Mouse (Mus musculus) embryo, embryonic 9.5 days (tissue): ENCODE measurements at regions not wholly inside any gene's neighbourhood (a gene's known extent, or its start where the extent isn't known, plus 50 kb on each side); places are given as distances from the start of the nearest gene placed in this dataset.
A peak's percentile ranks its signal among the peaks of the same experiment; 100 is the strongest.

Experiments
- DNase-seq: peaks from one replicate; pipeline ENCODE4 v3.0.0-alpha.2; 2017; ENCODE audit errors: extremely low spot score

DNA sequence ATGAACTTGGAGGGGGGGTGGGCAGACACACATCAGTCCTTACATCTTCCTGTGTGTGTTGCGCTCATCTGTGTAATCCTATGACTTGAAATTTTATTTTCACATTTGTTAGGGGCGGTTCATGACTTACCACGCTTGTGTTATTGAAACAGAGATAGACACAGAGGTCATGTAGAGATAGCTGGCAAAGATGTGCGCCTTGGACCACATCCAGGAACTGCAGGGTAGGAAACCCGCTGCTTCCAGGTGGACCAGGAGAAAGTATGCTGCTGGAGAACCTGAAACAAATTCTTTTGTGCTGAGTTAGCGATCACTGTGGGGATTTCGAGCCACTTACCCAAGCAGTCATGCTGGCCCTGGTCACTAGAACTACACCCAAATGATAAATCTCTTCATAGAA is 89.1 kb downstream of the Kcnj2 start:
- DNase-seq = no peak

DNA sequence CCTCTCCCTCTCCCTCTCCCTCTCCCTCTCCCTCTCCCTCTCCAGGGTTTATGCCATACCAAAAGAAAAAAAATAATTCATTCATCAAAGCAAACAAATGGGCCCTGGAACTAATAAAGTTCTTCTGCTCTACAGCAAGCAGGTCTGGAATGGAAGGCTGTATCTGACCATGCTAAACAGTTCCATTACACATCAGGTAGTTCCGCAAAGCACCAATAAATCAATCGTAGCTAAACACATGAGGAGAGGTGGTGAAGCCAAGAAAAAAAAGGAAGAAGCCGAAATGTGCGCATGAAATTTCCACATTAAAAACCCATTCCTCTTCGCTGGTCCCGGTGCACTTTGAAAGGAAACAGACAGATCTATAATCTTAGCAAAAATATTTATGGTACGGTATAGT is 89.8 kb downstream of the Kcnj2 start:
- no peak for DNase-seq

DNA sequence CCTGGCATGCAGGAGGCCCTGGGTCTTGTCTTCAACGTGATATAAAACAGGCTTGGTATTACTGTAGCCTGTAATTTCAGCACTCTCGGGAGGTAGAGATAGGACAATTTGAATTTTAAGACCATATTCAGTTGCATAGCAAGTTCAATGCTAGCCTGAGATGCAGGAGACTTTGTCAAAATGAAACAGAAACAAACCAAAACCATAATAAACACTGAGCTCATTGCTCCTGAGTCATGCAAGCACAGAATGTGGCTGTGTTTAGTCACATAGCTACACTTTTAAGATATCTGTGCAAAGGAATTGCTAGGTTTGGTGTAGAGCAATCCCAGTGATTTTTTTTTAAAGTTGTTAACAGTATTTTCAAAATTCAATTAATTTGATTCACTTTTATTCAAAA is 93.3 kb downstream of the Kcnj2 start:
- DNase-seq = no peak

DNA sequence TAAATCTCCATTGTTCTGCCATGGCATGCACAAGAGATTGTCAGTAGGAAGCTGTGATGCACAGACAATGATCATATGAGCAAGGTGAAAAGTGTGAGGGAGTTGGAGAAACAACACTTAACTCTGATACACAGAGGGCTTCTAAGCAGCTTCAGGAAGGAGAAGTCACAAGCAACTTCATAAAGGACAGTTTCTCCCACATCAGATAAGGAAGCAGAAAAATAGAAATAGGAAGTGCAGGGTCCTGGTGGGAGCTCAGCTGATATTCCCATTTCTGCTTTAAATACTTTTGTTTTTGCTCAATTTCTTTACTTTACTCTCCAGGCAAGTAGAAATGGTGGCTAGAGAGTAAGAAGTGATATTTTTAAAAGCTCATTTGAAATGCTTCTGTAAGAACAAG is 98.9 kb downstream of the Kcnj2 start:
- no peak for DNase-seq

DNA sequence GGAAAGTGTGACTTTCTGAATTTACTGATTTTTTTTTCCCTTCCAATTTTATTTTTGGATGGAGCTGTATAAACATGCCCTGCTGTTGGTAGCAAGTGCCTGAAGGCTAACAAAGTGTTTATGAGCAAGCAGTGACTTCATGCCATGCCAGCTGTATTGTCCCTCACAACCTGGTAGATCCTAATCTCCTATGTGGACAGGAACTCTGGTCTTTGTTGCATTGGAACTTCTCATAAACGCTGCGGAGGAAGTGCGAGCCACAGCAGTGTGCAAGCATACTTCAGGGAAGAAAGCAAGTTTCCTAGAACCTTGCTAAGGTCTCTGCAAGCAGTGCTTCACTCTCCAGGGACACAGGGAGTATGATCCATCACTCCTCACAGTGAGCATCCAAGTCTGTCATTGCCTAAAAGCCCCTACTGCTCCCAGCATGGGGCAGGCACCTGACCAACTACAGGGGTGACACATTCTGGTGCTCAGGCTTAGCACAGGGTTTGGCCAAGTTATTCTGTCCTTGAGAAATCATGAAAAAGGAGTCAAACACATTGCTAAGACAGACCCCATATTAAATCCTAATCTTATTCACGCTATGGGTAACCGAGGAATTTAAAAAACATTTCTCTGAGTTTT is 104.3 kb downstream of the Kcnj2 start:
- DNase-seq = no peak

DNA sequence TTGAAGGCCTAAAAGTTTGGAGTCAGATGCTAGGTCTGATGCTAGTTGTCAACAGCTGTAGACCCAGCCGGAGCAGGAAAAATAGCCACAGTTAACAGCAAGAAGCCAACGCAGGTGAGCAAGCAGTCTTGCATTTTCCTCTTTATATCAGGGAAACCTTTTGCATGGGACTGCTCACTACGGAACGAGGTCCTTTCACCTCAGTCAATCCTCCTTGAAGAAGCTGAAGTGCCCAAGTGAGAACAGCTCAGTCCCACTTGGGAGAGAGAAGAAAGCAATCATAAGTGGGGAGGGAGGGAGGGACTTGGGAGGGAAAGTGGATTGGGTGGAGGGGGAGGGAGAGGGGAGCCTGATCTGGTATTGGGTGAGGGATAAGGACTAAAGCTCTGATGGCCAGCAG is 107.6 kb downstream of the Kcnj2 start:
- DNase-seq = no peak

DNA sequence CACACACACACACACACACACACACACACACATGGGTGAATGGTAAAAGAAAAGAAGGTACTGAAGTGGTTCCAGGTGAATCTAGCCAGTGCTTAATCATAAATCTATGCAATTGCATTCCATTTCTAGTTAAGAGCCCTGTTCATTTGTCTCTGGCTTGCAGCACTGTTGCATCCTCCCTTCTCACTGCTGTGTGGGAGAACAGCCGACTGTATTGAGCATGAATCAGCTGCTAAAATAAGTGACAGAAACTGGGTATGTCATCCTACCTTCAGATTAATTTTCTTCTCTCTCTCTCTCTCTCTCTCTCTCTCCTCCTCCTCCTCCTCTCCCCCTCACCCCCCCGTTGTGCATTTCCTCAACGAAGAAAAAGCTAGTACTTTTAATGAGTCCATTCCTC is 109.6 kb downstream of the Kcnj2 start:
- DNase-seq = no peak

DNA sequence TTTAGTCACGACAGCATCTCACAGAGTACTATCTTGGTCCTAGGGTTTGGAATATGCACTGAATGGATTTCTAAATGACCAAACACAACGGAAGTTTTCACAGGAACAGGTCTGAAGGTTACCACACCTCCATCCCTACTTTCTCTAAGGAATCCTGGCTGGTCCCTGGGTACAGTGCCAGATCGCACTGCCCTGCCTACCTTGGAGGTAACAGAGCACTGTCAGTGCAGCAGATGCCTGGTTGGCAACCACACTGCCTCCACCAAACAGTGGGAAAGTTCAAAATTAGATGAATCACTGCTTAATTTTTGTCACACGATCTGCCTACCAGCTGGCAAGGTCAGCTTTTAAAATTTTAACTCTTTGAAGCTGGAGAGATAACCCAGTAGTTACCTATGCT is 111.6 kb downstream of the Kcnj2 start:
- DNase-seq = no peak

DNA sequence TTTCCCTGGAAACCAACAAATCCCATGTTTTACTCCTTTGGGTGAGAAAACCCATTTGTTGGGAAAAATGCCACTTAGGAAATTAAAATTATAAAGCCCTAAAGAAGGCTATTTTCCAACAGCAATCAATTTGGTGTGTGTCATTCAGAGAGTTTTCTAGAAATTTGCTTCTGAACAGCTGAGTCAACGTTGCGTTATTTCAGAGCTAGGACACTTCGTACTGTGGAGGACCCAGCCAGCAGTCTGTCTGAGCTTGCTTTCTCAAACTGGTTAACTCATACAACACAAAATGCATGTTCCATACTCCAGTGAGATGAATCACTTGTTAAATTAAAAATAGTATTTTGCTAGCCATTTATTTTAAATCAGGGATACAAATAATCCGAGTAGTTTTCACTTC is 131.5 kb downstream of the Kcnj2 start:
- DNase-seq = no peak

DNA sequence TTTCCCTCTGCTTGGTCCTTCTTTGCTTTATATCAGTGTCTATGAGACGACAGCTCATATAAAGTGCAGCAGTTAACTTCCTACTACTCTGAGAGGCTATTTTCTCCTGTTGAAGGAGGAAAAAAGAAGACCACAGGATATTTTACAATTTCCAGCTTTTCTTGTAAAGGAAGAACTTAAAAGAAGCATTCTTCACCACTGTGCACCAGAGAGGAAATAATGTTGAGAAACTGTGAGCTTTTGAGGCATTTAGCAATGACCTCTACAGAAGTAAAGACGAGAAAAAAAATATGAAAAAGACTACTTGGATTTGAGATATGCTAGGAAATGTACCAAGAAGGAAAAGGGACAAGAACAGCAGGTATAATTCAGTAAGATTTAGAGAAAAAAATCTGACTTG is 134.5 kb downstream of the Kcnj2 start:
- DNase-seq = no peak

DNA sequence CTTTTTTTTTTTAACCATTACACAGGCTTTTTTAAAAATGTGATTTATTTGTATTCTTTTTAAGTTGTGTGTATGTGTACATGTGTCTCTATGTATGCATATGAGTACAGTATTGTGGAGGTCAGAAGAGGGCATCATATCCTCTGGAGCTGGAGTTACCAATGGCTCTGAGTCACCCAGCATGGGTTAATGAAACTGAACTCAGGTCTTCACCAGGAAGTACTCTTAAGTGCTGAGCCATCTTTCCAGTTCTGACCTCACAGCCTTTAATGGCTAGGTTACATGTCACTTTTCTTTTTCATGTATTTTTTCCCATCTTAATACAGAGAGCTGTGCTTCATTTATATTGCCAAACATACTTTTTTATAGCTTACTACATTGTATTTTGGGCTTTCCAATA is 136.8 kb downstream of the Kcnj2 start:
- no peak for DNase-seq

DNA sequence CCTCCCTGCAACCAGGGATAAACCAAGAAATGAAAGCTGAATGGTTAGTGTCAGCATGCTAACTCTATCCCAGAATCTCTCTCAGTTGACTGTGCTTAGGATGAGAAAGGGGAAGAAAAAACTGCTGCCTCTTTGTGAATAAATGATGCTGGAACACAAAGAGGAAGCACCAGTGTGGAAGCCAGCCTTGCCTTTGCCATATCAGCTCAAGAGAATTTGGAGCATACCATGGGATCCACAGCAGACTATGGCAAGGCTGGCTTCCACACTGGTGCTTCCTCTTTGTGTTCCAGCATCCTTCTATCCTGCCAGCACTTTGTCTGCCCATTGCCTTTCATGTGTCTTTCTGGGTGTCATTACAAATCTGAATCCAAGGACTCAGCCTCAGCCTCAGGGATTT is 144.6 kb downstream of the Kcnj2 start:
- no peak for DNase-seq

DNA sequence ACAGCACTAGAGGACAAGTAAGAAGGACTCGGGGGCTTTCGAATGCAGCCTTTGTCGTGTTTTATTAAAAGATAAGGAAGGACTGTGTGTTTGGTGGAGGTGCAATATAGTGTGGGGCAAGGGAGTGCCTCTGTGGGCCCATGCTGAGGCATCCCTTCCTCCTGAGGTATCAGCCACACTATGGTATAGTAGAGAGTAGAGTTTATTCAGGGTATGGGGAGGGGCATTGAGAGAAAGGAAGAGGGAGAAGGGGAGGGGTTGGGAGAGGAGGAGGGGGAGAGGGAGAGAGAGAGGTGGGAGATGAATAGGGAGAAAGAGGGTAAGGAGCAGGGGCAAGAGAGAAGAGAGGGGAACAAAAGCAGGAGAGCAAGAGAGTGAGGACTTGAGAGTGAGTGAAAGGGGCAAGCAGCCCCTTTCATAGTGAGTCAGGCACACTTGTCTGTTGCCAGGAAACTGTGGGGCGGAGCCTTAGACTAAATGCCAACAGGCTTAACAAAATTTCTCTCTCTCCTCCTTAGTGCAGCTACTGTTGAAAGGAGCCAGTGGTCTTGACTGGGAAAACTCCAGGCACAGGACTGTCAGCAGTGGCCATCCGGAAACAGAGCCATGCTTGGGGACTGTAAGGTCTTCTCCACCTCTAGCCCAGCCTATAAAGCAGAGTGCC is 146.2 kb downstream of the Kcnj2 start:
- DNase-seq = no peak

DNA sequence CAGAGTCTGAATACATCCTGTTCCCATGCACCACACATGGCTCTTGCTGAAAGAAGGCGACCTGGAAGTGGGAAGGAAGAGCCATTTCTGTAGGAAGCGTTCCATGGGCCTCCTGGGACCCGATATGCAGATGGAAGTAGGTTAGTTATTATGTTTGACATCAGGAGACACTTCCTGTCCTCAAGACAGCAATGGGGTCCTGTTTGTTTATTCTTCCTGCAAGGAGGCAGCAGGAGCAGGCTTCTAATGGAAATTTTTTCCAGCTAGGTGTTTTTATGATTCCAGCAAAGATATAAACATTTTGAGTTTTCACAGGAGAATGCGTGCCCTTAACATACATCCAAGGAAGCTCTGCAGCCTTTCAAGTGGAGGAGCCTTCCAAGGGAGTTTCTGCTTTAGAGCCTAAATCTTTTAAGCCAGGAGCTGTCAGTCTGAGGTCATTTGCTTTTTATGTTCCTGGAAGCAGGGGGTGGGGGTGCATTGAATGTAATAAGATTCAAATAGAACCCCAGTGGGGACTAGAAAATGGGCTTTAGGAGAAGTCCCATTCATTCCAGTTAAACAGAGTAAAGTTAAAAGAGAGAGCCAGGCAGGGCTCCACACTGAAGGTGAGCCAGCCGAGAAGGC is 146.9 kb downstream of the Kcnj2 start:
- DNase-seq = peak; percentile 33

DNA sequence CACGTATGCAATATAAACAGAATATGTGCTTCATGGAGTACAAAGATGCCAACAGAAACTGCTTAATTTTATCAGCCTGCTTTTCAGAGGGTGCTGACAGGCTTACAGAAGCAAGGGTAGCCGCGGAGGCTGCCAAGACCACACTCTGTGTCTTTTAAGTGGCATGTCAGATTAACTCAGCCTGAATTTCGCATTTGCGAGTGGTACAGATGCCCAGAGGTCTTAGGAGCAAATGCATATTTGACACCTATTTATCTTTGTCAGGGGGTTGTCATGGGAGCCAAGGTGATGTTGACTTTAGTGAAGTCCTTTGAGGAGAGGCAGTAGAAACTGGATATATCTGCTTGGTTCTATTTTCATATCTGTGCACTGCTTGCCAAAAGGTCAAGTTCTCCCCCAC is 149.0 kb downstream of the Kcnj2 start:
- no peak for DNase-seq

DNA sequence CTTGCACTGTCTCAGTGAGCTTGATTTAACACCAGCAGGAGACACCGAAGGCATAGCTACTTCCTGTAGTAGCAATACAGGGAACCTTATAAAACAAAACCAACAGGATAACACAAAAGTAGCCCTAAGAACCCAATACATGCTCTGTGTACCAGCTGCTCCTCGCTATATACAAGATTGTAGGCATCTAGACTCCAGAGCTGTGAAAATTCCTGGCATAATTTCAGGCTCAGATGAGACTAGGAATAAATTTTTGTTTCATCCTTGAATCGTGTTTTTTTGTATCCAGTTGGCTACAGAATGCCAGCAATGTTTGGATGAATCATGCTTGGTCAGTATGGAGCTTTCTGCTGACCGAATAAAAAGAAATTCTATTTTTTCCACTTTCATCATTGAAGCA is 157.9 kb downstream of the Kcnj2 start:
- DNase-seq = no peak

DNA sequence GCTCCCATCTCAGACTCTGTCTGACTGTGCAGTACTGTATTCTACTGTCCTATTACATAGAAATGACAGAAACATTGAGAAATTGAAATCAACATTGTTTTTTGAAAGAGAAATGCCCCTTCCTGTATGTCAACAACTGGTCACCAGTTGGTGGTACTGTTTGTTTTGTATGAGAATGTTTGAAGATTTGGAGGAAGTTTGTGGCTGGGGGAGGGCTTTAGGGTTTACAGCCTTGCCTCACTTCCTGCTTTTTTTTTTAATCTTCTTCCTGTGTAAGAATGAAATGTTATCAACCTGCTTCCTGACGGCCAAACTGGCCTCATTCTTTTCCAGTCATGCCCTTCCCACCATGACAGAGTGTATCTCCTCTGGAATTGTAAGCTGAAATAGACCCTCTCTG is 161.3 kb downstream of the Kcnj2 start:
- DNase-seq = no peak

DNA sequence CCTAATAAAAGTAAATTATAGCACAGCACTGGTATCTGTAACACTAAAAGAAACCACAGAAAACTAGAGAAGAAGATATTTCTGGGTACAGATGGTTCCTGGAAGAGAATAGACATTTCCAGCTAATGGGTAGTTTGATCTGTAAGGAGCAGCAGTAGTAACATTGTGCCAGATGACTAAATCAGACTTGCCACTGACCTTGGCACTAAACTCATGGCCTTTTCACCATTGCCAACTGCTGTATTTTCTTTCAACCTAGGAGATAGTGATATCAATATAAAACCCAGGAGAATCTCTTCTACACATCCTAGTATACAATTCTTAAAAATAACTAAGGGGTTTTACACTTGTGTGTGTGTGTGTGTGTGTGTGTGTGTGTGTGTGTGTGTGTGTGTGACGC is 170.8 kb downstream of the Kcnj2 start:
- DNase-seq = no peak

DNA sequence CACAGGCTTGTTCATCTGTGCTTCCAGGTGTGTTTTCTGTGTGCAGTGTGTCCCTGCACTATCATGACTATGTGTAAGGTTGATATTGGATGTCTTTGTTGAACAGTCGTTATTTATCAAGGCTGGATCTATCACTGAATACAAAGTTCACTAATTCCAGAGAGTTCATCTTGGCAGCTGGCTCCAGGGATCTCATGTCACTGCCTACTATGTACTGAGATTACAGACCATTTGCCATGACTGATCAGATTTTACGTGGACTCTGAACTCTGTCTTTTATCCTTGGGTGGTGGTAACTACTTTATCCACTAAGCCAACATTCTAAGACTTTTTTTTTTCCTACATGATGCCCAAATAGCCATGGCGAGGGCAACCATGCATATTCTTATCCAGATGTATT is 173.8 kb downstream of the Kcnj2 start:
- no peak for DNase-seq

DNA sequence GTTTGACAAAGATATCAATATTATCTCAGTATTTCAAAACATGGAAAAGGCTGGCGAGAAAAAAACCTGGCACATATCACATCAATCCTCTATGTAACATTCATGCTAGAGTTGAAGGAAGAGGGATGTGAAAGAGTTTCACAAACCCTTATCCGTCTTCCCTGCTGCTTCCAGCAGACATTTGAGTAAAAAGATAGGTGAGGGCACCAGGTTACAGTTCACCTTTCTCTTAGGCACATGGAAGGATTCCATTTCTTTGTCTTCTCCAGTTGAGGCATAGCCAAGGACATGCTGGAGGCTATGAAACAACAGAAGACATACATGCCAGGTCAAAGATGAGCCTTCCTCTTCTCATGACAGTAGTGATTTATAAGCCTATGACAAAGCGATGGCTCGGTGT is 186.3 kb downstream of the Kcnj2 start:
- DNase-seq = no peak

DNA sequence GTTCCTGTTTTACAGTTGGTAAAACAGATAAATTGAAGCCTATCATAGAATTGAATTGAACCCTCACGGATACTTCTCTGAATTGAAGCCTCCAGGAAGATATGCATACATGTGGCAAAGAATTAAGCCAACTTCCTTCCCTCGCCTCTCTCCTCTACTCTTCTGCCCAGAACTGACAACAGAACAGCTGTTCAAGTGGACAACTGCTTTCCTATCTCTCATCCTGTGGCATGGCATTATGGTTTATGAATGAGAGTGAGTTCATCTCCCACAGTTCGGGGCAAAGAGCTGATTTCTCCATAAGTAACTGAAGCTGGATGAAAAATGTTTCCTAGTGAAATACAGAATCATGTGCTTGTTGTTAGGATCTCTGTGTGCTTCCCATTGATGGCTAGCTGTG is 190.6 kb downstream of the Kcnj2 start:
- no peak for DNase-seq

DNA sequence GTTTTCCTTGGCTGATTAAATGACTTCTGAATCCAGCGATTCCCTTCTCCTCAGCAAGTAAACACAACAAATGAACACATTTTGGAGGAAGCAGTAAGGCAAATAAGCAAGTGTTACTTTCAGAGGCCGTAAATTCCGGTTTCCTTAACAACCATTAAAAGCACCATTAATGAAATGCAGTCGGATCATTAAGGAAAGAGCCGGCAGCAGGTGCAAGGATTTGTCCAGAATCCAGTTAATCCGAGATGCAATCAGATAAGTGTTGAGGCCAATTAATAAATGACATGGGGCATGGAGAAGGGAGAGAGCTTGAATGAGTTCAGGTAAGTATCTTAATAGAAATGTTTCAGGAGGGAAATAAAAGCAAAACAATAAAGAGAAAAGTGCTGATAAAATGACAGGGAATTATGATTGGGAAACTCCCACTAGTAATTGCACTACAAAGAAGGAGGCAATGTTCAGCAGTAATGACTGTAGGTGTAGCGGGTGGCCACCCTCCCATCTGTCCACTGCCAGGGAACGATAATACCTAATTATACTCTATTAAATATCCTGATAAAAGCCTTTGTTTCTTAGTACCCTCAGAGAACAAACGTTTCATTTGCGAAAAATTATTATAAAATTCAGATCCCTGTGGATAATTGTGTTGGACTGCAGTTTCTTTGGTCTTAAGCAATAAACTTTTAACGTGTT is 194.9 kb downstream of the Kcnj2 start:
- no peak for DNase-seq

DNA sequence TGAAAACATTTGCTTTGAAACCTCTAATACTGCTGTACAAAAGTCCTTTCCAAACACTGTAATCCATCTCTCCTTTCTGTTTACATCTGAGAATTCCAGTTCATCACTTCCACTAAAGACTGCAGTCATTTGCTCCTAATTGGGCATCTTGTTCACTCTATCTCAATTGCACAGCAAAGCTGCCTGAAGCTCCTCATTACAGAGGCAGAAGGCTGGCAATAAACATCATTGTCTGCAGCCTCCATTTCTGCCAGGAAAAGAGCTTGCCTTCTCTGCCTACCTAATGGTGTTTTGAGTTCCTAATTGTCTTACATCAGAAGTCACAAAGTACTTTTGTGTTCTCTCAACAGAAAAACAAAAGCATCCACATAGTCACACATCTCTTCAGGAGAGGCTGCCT is 207.7 kb downstream of the Kcnj2 start:
- DNase-seq = no peak
